Comparison of ENCODE assay signal across 8 mouse cellular contexts in the genomic region with DNA sequence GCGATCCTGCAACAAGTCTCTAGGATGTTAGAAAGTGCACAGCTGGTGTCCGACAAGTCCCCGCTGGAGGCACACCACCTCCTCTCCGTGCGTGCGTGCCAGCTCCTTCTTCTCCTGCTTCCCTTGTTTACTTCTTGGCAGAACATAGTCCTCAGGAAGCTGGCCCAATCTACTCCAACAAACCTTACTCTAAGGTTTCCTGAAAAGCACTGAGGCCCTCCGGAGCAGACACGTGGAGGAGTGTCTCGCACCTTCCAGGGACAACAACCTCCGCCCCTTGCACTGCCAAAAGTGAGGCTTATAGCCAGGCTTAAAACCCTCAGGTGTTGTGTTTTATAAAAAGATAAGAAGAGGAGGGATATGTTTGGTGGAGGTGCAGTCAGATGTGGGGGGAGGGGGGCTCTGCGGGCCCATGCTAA. TPM values are rescaled to one million over a fixed set of nuclear protein-coding genes. Genes with fewer than 3 reads are reported as not detected.
A peak's percentile ranks its signal among the peaks of the same experiment; 100 is the strongest.
DNase-seq lines count a peak whose midpoint lies in the region; ATAC-seq lines count a peak whose summit lies in the region.

No protein-coding gene starts in this region.

- peak overlapping the region; percentile 58 for H3K4me2 ChIP-seq in heart, embryonic 16.5 days (ENCODE audit: low read depth, low read length)
- 0 out of 2 replicates have a peak overlapping the region, but pooled peaks have one; percentile 3 for H3K4me2 ChIP-seq in midbrain, embryonic 15.5 days

- 15% methylated on average over 11 of the region's 11 CpGs for WGBS in heart, embryonic 16.5 days
- 17% methylated on average over 11 of the region's 11 CpGs for WGBS in midbrain, embryonic 15.5 days

- DNase-seq in layer of hippocampus, adult 9-11 months = peak; percentile 30
- DNase-seq in layer of hippocampus, postnatal 10 days (ENCODE audit: low spot score in 2 of 2) = no peak
- DNase-seq in embryo, embryonic 10.5 days (ENCODE audit: low spot score) = peak; percentile 18
- peak; percentile 39 to 49 for DNase-seq in kidney, postnatal 36 days
- no peak for DNase-seq in cerebellum, adult 9-10 months
- no peak for DNase-seq in c-Kit-positive CD71-positive TER-119-positive erythroid progenitor cells, embryonic 14.5 days (ENCODE audit: low spot score)

- H3K9me3 ChIP-seq in heart, embryonic 16.5 days (replicated peaks; ENCODE audit: control insufficient read depth, low read length) = no peaks in the 10 kb centered on the region
- H3K9me3 ChIP-seq in midbrain, embryonic 15.5 days = no peaks in the 10 kb centered on the region

- no peaks in the 10 kb centered on the region for H3K36me3 ChIP-seq in heart, embryonic 16.5 days (ENCODE audit: control insufficient read depth, insufficient read depth)
- no peaks in the 10 kb centered on the region for H3K36me3 ChIP-seq in midbrain, embryonic 15.5 days (replicated peaks)

- peak overlapping the region; percentile 93 for H3K27ac ChIP-seq in heart, embryonic 16.5 days (ENCODE audit: low read length)
- no peak overlapping the region for H3K27ac ChIP-seq in midbrain, embryonic 15.5 days

- ATAC-seq in heart, embryonic 16.5 days (replicated peaks; ENCODE audit: extremely low read depth, insufficient read depth, low FRiP score) = peak; percentile 29
- ATAC-seq in midbrain, embryonic 15.5 days (replicated peaks) = no peak

- H3K4me1 ChIP-seq in heart, embryonic 16.5 days (ENCODE audit: control insufficient read depth, insufficient read depth, low read length) = peaks cover 44% of the 10 kb centered on the region
- peaks cover 28% of the 10 kb centered on the region for H3K4me1 ChIP-seq in midbrain, embryonic 15.5 days

- H3K9ac ChIP-seq in heart, embryonic 16.5 days (ENCODE audit: low read length) = peak overlapping the region; percentile 64
- no peak overlapping the region for H3K9ac ChIP-seq in midbrain, embryonic 15.5 days

- H3K27me3 ChIP-seq in heart, embryonic 16.5 days (ENCODE audit: control insufficient read depth, insufficient read depth, low read length) = no peaks in the 10 kb centered on the region
- H3K27me3 ChIP-seq in midbrain, embryonic 15.5 days (replicated peaks) = no peaks in the 10 kb centered on the region

- H3K4me3 ChIP-seq in heart, embryonic 16.5 days (ENCODE audit: low read length) = peak overlapping the region; percentile 25
- H3K4me3 ChIP-seq in midbrain, embryonic 15.5 days = no peak overlapping the region

RNA-seq across cellular contexts. Expression of a gene that starts 21.6 kb away (rescaled TPM):
- total RNA-seq in layer of hippocampus, postnatal 10 days (2021) = 10 to 100 TPM; 70.4 to 73.3 TPM
- 17.3 and 17.8 TPM in 2 replicates for polyA plus RNA-seq in heart, embryonic 16.5 days (2015; fragmentation: Nextera tagmentation; extraction: Ambion mirVana)
- polyA plus RNA-seq in midbrain, embryonic 15.5 days (2015; fragmentation: Nextera tagmentation; extraction: Ambion mirVana) = 32.3 and 34.0 TPM in 2 replicates

Comparison
In these comparisons a context has a peak if more than half of its experiments do, and no peak if none do; other contexts are left out.
1. DNase-seq: peak in layer of hippocampus, adult 9-11 months (single experiment), embryo, embryonic 10.5 days (single experiment) and kidney, postnatal 36 days (2 of 2); none in layer of hippocampus, postnatal 10 days (0 of 2), cerebellum, adult 9-10 months (single experiment) and c-Kit-positive CD71-positive TER-119-positive erythroid progenitor cells, embryonic 14.5 days (single experiment).